Mouse (Mus musculus) ES-E14 (cell line): ENCODE data around the gene Gnb5. TPM values are rescaled to one million over a fixed set of nuclear protein-coding genes. Genes with fewer than 3 reads are reported as not detected.
A peak's percentile ranks its signal among the peaks of the same experiment; 100 is the strongest.

Source experiments
- DNase-seq: peaks from one replicate; pipeline ENCODE4 v3.0.0-alpha.2; 2013; ENCODE audit warnings: low read depth, low spot score
- H3K27ac ChIP-seq: 2 replicates; pipeline ENCODE4 v1.5.1; 2012; ENCODE audit warnings: low read depth, mild to moderate bottlenecking, low read length, moderate library complexity, mixed read lengths; ENCODE audit not compliant: poor library complexity, insufficient read depth, severe bottlenecking
- H3K36me3 ChIP-seq: 2 replicates; pipeline ENCODE4 v1.6.1; 2012; ENCODE audit warnings: mild to moderate bottlenecking, low read length, moderate library complexity, mixed read lengths; ENCODE audit not compliant: control insufficient read depth, poor library complexity, insufficient read depth, severe bottlenecking
- H3K4me1 ChIP-seq, 2 experiments: fragments of 150-350 bp in 1 of 2; sonication (generic) in 1 of 2; 2 replicates each; pipeline ENCODE4 v1.6.1; 2012; ENCODE audit warnings: low read length in 2 of 2, mild to moderate bottlenecking in 1 of 2, mixed read lengths in 1 of 2; ENCODE audit not compliant: control insufficient read depth in 2 of 2, insufficient read depth in 2 of 2, poor library complexity in 1 of 2
- H3K4me3 ChIP-seq, 2 experiments: fragments of 150-350 bp in 1 of 2; sonication (generic) in 1 of 2; 2 replicates each; pipeline ENCODE4 v1.5.1; 2012; ENCODE audit warnings: low read length in 2 of 2, low read depth in 1 of 2, mild to moderate bottlenecking in 1 of 2, mixed read lengths in 1 of 2; ENCODE audit not compliant: insufficient read depth in 1 of 2, poor library complexity in 1 of 2, severe bottlenecking in 1 of 2
- H3K9ac ChIP-seq: 2 replicates; pipeline ENCODE4 v1.6.1; 2012; ENCODE audit warnings: low read depth, mild to moderate bottlenecking, low read length, mixed read lengths; ENCODE audit not compliant: poor library complexity, insufficient read depth, severe bottlenecking
- H3K9me3 ChIP-seq: fragments of 150-350 bp; sonication (generic); 2 replicates; pipeline ENCODE4 v1.6.1; 2012; ENCODE audit warnings: low read depth, mild to moderate bottlenecking, low read length; ENCODE audit not compliant: control insufficient read depth, insufficient read depth
- CHD2 ChIP-seq: IDR thresholded peaks from 2 replicates; pipeline ENCODE4 v1.6.1; 2014; ENCODE audit warnings: mild to moderate bottlenecking, low read depth, low read length, inconsistent platforms
- HCFC1 ChIP-seq: IDR thresholded peaks from 2 replicates; pipeline ENCODE4 v1.6.1; 2012; ENCODE audit warnings: low read length, inconsistent platforms, borderline replicate concordance; ENCODE audit not compliant: insufficient read depth
- MAFK ChIP-seq: IDR thresholded peaks from 2 replicates; pipeline ENCODE4 v1.6.1; 2014; ENCODE audit warnings: mild to moderate bottlenecking, low read depth, low read length, inconsistent platforms; ENCODE audit not compliant: insufficient read depth
- ZC3H11A ChIP-seq: IDR thresholded peaks from 2 replicates; pipeline ENCODE4 v1.6.1; 2012; ENCODE audit warnings: low read depth, mild to moderate bottlenecking, inconsistent platforms, low read length, borderline replicate concordance
- ZNF384 ChIP-seq: IDR thresholded peaks from 2 replicates; pipeline ENCODE4 v1.6.1; 2012; ENCODE audit warnings: low read depth, low read length, inconsistent platforms
- in situ Hi-C, 2 experiments: fragments of 600-800 bp; cut with MboI; formaldehyde crosslinking; loops; one replicate each; pipeline ENCODE4 v1.15.1; 2025; ENCODE audit warnings: low sequenced_read_pairs in 2 of 2, inconsistent platforms in 1 of 2; ENCODE audit not compliant: unreplicated experiment in 2 of 2
- total RNA-seq: library from RNA; depleted of rRNA; stranded (reverse); fragments of 300-350 nt; gene quantifications from 2 replicates; pipeline ENCODE4 v1.2.3, GENCODE M21; 2012

Gnb5 gene
- total RNA-seq, 1 experiment = 5.7 TPM

DNA sequence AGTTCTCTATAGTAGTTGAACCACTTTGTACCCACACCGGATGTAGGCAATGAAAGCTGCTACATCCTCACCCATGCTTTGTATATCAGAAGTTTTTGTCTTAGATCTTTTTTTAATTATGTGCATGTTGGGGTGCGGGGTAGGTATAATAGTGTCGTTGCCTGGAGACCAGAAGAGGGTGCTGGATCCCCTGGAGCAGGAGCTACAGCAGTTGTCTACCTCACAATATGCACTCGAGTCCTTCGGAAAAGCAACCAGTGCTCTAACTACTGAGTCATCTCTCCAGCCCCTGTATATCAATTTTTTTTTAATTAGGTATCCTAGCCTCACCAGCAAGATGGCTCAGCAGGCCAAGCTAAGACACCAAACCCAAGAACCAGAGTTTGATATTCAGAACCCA is 927 bp downstream of the Gnb5 start:
- no peaks in the 10 kb centered on the region for H3K9me3 ChIP-seq
- H3K4me3 ChIP-seq = no peak overlapping the region
- TF ChIP-seq ZC3H11A (no peak), HCFC1 (no peak), ZNF384 (no peak), MAFK (no peak), CHD2 (no peak)
- no peak overlapping the region for H3K9ac ChIP-seq
- in situ Hi-C loops = no loop called here
- peaks cover 0 to 2% of the 10 kb centered on the region in 2 experiments; a peak in 1 of 4 replicates for H3K4me1 ChIP-seq
- no peaks in the 10 kb centered on the region for H3K36me3 ChIP-seq
- no peak overlapping the region for H3K27ac ChIP-seq
- DNase-seq = no peak

DNA sequence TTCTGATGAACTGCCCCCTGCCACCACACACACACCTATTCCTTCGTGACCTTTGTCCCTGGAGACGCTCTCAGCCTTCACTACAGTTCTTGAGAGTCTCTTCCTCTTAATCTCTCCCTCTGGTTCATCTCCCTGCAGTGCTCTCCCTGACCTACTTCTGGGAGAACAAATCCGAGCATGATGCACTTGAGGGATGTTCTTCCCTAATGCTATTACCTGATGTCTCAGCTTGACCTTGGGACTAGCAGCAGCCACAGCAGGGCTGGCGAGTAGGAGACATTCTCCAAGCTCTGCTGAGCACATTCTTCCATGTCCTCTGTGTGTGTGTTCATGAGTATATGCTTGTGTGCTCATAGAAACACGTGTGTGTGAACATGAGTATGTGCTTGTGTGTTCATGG is 2.5 kb downstream of the Gnb5 start:
- Histone ChIP-seq H3K36me3 (no peaks in the 10 kb centered on the region), H3K27ac (no peak overlapping the region), H3K9me3 (no peaks in the 10 kb centered on the region), H3K4me3 (no peak overlapping the region), H3K4me1 (peaks cover 0 to 4% of the 10 kb centered on the region in 2 experiments; a peak in 1 of 4 replicates), H3K9ac (no peak overlapping the region)
- no peak for TF ChIP-seq ZNF384
- TF ChIP-seq HCFC1 = no peak
- TF ChIP-seq MAFK = no peak
- TF ChIP-seq ZC3H11A = no peak
- TF ChIP-seq CHD2 = no peak
- DNase-seq = no peak
- in situ Hi-C loops = no loop called here

DNA sequence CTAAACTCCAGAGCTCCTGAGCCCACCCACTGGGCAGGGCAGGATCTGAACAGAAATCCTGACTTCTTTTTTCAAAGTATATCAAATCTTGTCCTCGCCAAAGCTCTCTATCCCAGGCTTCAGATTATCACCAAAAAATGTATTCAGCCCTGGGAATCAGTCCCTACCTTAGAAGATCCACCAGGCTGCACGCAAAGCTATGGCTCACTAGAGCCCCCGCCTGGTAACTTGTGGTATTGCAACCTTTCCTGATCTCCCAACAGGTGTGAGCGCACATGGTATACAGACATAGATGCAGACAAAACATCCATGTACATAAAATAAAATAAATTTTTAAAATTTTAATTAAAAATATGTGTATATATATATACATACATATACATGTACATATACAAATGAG is 5.9 kb downstream of the Gnb5 start:
- peaks cover 0 to 5% of the 10 kb centered on the region in 2 experiments; a peak in 1 of 4 replicates for H3K4me1 ChIP-seq
- H3K4me3 ChIP-seq = no peak overlapping the region
- H3K9ac ChIP-seq = no peak overlapping the region
- DNase-seq = peak; percentile 87
- no peaks in the 10 kb centered on the region for H3K9me3 ChIP-seq
- no peaks in the 10 kb centered on the region for H3K36me3 ChIP-seq
- H3K27ac ChIP-seq = no peak overlapping the region
- in situ Hi-C loops = no loop called here
- no peak for TF ChIP-seq CHD2

DNA sequence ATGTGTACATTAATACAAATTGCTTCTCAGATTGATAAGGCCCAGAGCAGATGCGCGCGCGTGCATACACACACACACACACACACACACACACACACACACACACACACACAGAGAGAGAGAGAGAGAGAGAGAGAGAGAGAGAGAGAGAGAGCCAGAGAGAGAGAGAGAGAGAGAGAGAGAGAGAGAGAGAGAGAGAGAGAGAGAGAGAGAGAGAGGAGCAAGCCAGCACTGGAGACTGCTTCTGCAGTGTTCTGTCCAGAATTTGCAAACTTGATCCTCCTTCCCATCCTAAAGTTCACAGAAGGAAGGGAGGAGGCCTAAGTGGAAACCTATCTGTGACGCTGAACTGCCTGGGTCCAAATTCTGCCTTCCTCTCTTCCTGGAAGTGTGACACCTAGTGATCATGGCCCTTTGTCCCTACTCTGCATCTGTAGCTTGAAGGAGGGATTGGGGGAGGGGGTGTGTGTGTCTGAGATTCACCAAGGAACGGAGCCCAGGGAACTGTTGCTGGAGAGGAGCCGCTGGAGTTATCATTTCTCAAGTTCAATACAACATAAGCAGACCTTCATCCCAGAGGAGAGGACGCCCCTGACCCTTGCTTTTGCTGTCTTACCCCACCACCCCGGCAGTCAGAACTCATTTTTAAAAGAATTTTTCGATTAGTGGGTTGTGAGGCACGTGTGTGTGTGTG is 7.2 kb downstream of the Gnb5 start:
- in situ Hi-C loops = no loop called here
- no peak overlapping the region; the same call in 1 of the 2 replicates for H3K27ac ChIP-seq
- peak overlapping the region; percentile 51; the same call in 1 of the 2 replicates for H3K9ac ChIP-seq
- H3K4me1 ChIP-seq = peaks cover 0 to 5% of the 10 kb centered on the region in 2 experiments; a peak in 1 of 4 replicates
- H3K9me3 ChIP-seq = no peaks in the 10 kb centered on the region
- TF ChIP-seq MAFK (no peak), HCFC1 (no peak), CHD2 (no peak), ZC3H11A (no peak), ZNF384 (no peak)
- peak overlapping the region; percentile 67 to 94 for H3K4me3 ChIP-seq
- no peak for DNase-seq
- no peaks in the 10 kb centered on the region for H3K36me3 ChIP-seq
